Mouse (Mus musculus): ENCODE results near the gene Sez6l.
"Not testable (repeated sequence)": the region's sequence is repeated elsewhere in the genome, so short reads cannot be mapped to it uniquely, and the experiment has no call there.

Sez6l gene

GRCm38 (mm10) chr5:112426635-112427034 lies 150.3 kb downstream of the Sez6l start:
- no peak for DNase-seq

- DNase-seq: no peak
Observed at GRCm38 (mm10) chr5:112419535-112419934, 157.4 kb downstream of the Sez6l start.

GRCm38 (mm10) chr5:112418023-112418422 lies 159.0 kb downstream of the Sez6l start:
- no peak for DNase-seq

GRCm38 (mm10) chr5:112416673-112417072 lies 160.3 kb downstream of the Sez6l start:
- DNase-seq: no peak

- not testable (repeated sequence) for DNase-seq
Observed at GRCm38 (mm10) chr5:112412781-112413180, 164.2 kb downstream of the Sez6l start.

- no peak for DNase-seq
Observed at GRCm38 (mm10) chr5:112411514-112412335, 165.3 kb downstream of the Sez6l start.

- DNase-seq: no peak
Observed at GRCm38 (mm10) chr5:112411072-112411471, 165.9 kb downstream of the Sez6l start.

GRCm38 (mm10) chr5:112409274-112409673 lies 167.7 kb downstream of the Sez6l start:
- DNase-seq: no peak

GRCm38 (mm10) chr5:112406017-112406416 lies 171.0 kb downstream of the Sez6l start:
- no peak for DNase-seq

GRCm38 (mm10) chr5:112402437-112402836 lies 174.5 kb downstream of the Sez6l start:
- DNase-seq: no peak

GRCm38 (mm10) chr5:112399284-112399683 lies 177.7 kb downstream of the Sez6l start:
- no peak for DNase-seq

GRCm38 (mm10) chr5:112396066-112396465 lies 180.9 kb downstream of the Sez6l start:
- no peak for DNase-seq

GRCm38 (mm10) chr5:112394779-112395443 lies 182.1 kb downstream of the Sez6l start, which contains the start of gene Asphd2:
TSS of gene Asphd2 (minus strand) at chr5:112394866.
- no peak for DNase-seq

GRCm38 (mm10) chr5:112394415-112394763 lies 182.6 kb downstream of the Sez6l start:
- no peak for DNase-seq

- DNase-seq: no peak
Observed at GRCm38 (mm10) chr5:112393741-112394414, 183.1 kb downstream of the Sez6l start.

GRCm38 (mm10) chr5:112391676-112392323 lies 185.2 kb downstream of the Sez6l start:
- DNase-seq: no peak

- DNase-seq: no peak
Observed at GRCm38 (mm10) chr5:112391002-112391401, 186.0 kb downstream of the Sez6l start.

- DNase-seq: no peak
Observed at GRCm38 (mm10) chr5:112389352-112389751, 187.6 kb downstream of the Sez6l start.

GRCm38 (mm10) chr5:112385973-112386372 lies 191.0 kb downstream of the Sez6l start:
- peak in 1 of 2 experiments; percentile 24 for DNase-seq

GRCm38 (mm10) chr5:112384805-112385472 lies 192.0 kb downstream of the Sez6l start:
- DNase-seq: peak; percentile 36 to 39

- DNase-seq: no peak
Observed at GRCm38 (mm10) chr5:112382641-112383330, 194.2 kb downstream of the Sez6l start.

- DNase-seq: no peak
Observed at GRCm38 (mm10) chr5:112382042-112382441, 194.9 kb downstream of the Sez6l start.

All from B cell, adult 2 months (primary cell).